In the genomic region with DNA sequence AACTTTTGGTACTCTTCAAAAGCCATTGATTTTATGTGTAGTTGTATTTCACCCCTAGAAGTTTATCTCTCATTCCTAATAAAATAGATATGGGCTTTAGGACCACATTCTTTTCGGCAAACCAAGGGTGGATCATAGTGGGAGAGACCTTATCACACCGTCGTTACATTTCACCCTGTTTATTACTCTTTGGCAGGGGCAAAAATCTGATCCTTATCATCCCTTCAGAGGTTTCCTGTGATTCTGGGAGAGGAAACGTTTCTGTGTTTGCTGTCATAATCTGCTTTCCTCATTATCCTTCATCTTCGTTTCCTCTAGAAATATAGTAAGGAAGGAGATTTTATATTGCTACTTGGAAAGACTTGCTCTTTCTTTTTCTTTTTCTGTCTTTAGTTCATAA, we compare ENCODE assay signal across 21 mouse cellular contexts.
DNase-seq lines count a peak whose midpoint lies in the region; ATAC-seq and TF ChIP-seq lines count a peak whose summit lies in the region.
"Had no signal": no experiment of that assay in that cellular context is flagged by ENCODE, and none has a peak within 500 bp of the region (broad histone marks: within the 10 kb centered on the region; RNA-seq: fewer than 3 reads in every experiment).

No protein-coding gene starts in this region.

- TF ChIP-seq EP300 in lung, postnatal 0 days (IDR thresholded peaks at IDR 0.05) = peak; percentile 71

- peak; percentile 80 for ATAC-seq in lung, postnatal 0 days
- ATAC-seq: forebrain, embryonic 13.5 days; forebrain, embryonic 15.5 days had no signal

- no peaks in the 10 kb centered on the region for H3K36me3 ChIP-seq in heart, embryonic 10.5 days
- no peaks in the 10 kb centered on the region for H3K36me3 ChIP-seq in lung, postnatal 0 days (ENCODE audit: insufficient read depth, low read length)
- H3K36me3 ChIP-seq: embryonic facial prominence, embryonic 10.5 days; embryonic facial prominence, embryonic 12.5 days; forebrain, embryonic 15.5 days had no signal

- DNase-seq in heart, adult 8-10 months (ENCODE audit: low spot score) = peak; percentile 45
- DNase-seq in heart, embryonic 10.5 days (ENCODE audit: low spot score) = no peak
- DNase-seq in lung, postnatal 0 days (ENCODE audit: low spot score) = peak; percentile 44
- no peak for DNase-seq in lung, adult 2 months
- DNase-seq in lung, postnatal 14 days = peak; percentile 6
- peak; percentile 66 for DNase-seq in lung, postnatal 36 days
- no peak for DNase-seq in embryo, embryonic 11 days
- no peak for DNase-seq in frontal cortex, adult 2 months (ENCODE audit: extremely low spot score in 1 of 2, low spot score in 1 of 2)
- DNase-seq: adrenal gland, adult 2 months; adrenal gland, postnatal 10 days; adrenal gland, postnatal 25 days; cerebellum, adult 11 months; cerebellum, adult 18-20 months; cerebellum, adult 8-10 months; cerebellum, adult 9-11 months; cerebellum, postnatal 14 days; cerebellum, postnatal 36 days had no signal

- H3K4me3 ChIP-seq in heart, embryonic 10.5 days = no peak overlapping the region
- H3K4me3 ChIP-seq in lung, postnatal 0 days (ENCODE audit: low read depth, low read length) = no peak overlapping the region
- H3K4me3 ChIP-seq in lung, adult 2 months (replicated peaks; ENCODE audit: extremely low read depth, low read depth, low read length) = no peak overlapping the region
- H3K4me3 ChIP-seq: embryonic facial prominence, embryonic 10.5 days; embryonic facial prominence, embryonic 12.5 days; forebrain, embryonic 13.5 days; forebrain, embryonic 15.5 days had no signal

- no peak for TF ChIP-seq POLR2A in lung, adult 2 months (IDR thresholded peaks at IDR 0.05; ENCODE audit: borderline replicate concordance, extremely low read depth, low read depth, low read length)

- no peak overlapping the region for H3K27ac ChIP-seq in heart, embryonic 10.5 days
- H3K27ac ChIP-seq in lung, postnatal 0 days (ENCODE audit: low read length) = no peak overlapping the region
- H3K27ac ChIP-seq: embryonic facial prominence, embryonic 10.5 days; embryonic facial prominence, embryonic 12.5 days; forebrain, embryonic 13.5 days; forebrain, embryonic 15.5 days had no signal

- 70% methylated on average over 5 of the region's 5 CpGs for WGBS in heart, embryonic 10.5 days
- 38% methylated on average over 5 of the region's 5 CpGs for WGBS in lung, postnatal 0 days
- 22% methylated on average over 5 of the region's 5 CpGs for WGBS in lung, adult 2 months

- no peaks in the 10 kb centered on the region for H3K27me3 ChIP-seq in heart, embryonic 10.5 days (ENCODE audit: insufficient read depth, poor library complexity, severe bottlenecking)
- H3K27me3 ChIP-seq in lung, postnatal 0 days (replicated peaks; ENCODE audit: insufficient read depth, low read length) = no peaks in the 10 kb centered on the region
- H3K27me3 ChIP-seq: embryonic facial prominence, embryonic 12.5 days; forebrain, embryonic 13.5 days; forebrain, embryonic 15.5 days had no signal

- no peak overlapping the region for H3K9ac ChIP-seq in lung, postnatal 0 days (replicated peaks; ENCODE audit: low read depth)
- H3K9ac ChIP-seq: embryonic facial prominence, embryonic 12.5 days; forebrain, embryonic 13.5 days; forebrain, embryonic 15.5 days had no signal

- H3K9me3 ChIP-seq in heart, embryonic 10.5 days = no peaks in the 10 kb centered on the region
- no peaks in the 10 kb centered on the region for H3K9me3 ChIP-seq in lung, postnatal 0 days (ENCODE audit: low read length)
- H3K9me3 ChIP-seq: embryonic facial prominence, embryonic 10.5 days; embryonic facial prominence, embryonic 12.5 days; forebrain, embryonic 13.5 days; forebrain, embryonic 15.5 days had no signal

- no peaks in the 10 kb centered on the region for H3K4me1 ChIP-seq in heart, embryonic 10.5 days
- H3K4me1 ChIP-seq in lung, postnatal 0 days (ENCODE audit: insufficient read depth, low read depth, low read length) = no peaks in the 10 kb centered on the region
- no peaks in the 10 kb centered on the region for H3K4me1 ChIP-seq in lung, adult 2 months (ENCODE audit: control insufficient read depth, insufficient read depth, low read length)
- H3K4me1 ChIP-seq: embryonic facial prominence, embryonic 10.5 days; embryonic facial prominence, embryonic 12.5 days; forebrain, embryonic 13.5 days; forebrain, embryonic 15.5 days had no signal

- no peak overlapping the region for H3K4me2 ChIP-seq in lung, postnatal 0 days (replicated peaks; ENCODE audit: low read depth, low read length)
- H3K4me2 ChIP-seq: embryonic facial prominence, embryonic 12.5 days; forebrain, embryonic 13.5 days; forebrain, embryonic 15.5 days had no signal

- no peak for TF ChIP-seq CTCF in lung, postnatal 0 days (IDR thresholded peaks at IDR 0.05)
- no peak for TF ChIP-seq CTCF in lung, adult 2 months (IDR thresholded peaks at IDR 0.05; ENCODE audit: insufficient read depth, low read length)

Comparison
In these comparisons a context has a peak if more than half of its experiments do, and no peak if none do; other contexts are left out.
1. DNase-seq: peak in heart, adult 8-10 months (single experiment), lung, postnatal 0 days (single experiment), lung, postnatal 14 days (single experiment) and lung, postnatal 36 days (single experiment); none in heart, embryonic 10.5 days (single experiment), lung, adult 2 months (single experiment), embryo, embryonic 11 days (single experiment) and frontal cortex, adult 2 months (0 of 2).